Mouse (Mus musculus) ES-Bruce4 (cell line): ENCODE data around the gene Mpl.

Experiments
- CTCF ChIP-seq: IDR thresholded peaks from one replicate; pipeline ENCODE4 v1.8.1; 2011; ENCODE audit warnings: low read depth, low read length
- EP300 ChIP-seq: IDR thresholded peaks from 2 replicates; pipeline ENCODE4 v1.6.1; 2011; ENCODE audit warnings: low read depth, low read length; ENCODE audit not compliant: insufficient read depth
- POLR2A ChIP-seq: IDR thresholded peaks from one replicate; pipeline ENCODE4 v1.8.1; 2011; ENCODE audit warnings: low read length; ENCODE audit not compliant: insufficient read depth

- TF ChIP-seq POLR2A (no peak), CTCF (no peak), EP300 (no peak)
These were observed 25.0 kb downstream of the Mpl start for GRCm38 (mm10) chr4:118432332-118432731.
